Mouse (Mus musculus): ENCODE data around the gene Fbln2. TPM values are rescaled to one million over a fixed set of nuclear protein-coding genes. Genes with fewer than 3 reads are reported as not detected.
"Not testable (repeated sequence)": the region's sequence is repeated elsewhere in the genome, so short reads cannot be mapped to it uniquely, and the experiment has no call there.

Gene Fbln2
- total RNA-seq (2022): 10 to 100 TPM in 3 of 4 experiments, 1 to 10 TPM in 1; 8.8 to 24.6 (median 14.7) TPM

DNA sequence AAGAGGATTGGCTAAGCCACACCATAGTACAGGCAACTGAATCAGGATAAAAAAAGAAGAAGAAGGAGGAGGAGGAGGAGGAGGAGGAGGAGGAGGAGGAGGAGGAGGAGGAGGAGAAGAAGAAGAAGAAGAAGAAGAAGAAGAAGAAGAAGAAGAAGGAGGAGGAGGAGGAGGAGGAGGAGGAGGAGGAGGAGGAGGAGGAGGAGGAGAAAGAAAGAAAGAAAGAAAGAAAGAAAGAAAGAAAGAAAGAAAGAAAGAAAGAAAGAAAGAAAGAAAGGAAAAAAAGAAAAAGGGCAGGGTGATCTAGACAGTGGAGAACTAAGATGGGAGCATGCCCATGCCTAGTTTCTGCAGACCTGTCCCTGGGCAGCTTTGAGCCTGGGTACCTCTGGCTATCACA is at the start of gene Fbln2:
TSS of gene Fbln2 (plus strand) at position 301 of the 400 bp plus-strand sequence.
- not testable (repeated sequence) for DNase-seq

DNA sequence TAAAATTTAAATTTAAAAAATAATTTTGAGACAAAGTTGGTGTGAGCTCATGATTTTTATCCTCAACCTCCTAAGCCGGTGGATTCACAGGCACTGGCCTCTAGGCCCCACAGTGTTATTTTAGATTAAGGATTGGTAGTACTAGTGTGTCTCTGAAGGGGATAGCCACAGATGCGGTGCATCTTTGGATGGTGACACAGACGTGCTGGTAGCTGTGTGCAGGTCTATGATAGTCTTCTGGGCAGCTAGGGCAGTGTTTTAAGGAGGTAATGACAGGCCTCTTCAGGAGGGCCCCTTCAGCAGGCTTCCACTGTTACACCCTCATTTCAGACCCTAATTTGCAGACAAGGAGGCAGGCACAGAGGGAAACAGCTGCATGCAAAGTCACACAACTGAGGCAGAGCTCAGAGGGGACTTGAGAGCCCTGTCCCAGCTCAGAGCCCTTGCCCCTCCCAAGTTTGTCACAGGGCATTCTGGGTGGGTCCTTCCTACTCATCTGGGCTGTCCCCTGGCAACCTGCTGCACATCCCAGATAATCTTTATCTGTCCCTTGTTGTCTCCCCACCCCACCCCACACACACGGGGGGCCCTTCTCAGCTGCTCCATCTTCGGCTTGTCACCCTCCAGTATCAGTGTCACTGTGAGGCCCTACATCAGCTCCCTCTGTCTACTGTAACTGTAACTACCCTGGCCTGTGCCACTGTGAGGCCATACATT is 48.9 kb upstream of the Fbln2 start:
- no peak for DNase-seq

DNA sequence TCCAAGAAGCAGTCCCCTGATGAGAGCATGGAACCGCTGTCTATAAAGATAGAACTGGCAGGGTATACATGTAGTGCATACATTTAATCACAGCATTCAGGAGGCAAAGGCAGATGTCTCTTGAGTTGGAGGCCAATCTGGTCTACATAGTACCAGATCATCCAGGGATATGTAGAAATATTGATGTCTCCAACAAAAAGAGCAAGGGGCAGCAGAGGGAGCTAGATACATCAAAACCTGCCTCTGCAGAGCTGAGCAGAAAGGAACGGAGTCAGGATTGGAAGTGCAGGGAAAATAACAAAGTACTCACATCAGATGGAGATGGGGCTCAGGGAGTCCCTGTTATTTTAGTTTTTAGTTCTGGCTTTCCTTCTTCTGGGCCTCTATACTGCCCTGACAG is 47.7 kb upstream of the Fbln2 start:
- DNase-seq: no peak

DNA sequence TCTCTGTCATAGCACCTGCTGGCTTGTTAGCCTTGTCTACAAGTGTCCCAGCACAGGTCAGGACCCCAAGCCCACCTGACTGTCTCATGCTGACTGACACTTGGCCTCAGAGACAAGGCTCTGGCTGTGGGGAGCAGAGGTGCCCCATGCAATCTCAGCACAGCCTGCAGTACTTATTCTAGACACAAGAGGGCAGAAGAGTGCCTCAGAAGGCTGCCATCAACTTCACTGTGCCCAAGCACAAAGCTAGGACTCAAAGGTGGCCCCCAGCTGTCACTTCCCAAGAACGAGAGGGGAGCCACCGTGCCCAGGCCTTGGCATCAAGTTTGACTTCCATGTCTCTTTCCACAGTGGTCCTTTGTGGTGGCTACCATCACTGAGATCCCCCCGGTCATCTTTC is 47.0 kb upstream of the Fbln2 start:
- DNase-seq: peak; percentile 18

DNA sequence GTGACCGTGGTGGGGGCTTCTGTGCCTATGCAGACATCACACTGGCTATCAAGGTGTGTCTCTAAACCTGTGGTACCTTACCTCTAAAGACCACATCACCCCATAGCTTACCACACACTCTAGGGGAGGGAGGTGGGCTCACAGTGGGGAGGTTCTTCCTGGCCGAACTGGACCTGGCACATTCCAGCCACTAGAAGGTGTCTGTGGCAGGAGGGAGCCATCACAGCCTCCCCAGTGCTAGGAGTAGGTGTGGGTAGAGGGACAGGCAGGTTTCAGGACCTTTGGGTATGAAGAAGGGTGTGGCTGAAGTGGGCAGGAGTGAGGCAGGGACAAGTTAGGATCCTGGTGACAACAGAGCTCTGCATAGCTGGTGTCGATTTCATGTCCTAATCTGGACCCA is 44.4 kb upstream of the Fbln2 start:
- no peak for DNase-seq

DNA sequence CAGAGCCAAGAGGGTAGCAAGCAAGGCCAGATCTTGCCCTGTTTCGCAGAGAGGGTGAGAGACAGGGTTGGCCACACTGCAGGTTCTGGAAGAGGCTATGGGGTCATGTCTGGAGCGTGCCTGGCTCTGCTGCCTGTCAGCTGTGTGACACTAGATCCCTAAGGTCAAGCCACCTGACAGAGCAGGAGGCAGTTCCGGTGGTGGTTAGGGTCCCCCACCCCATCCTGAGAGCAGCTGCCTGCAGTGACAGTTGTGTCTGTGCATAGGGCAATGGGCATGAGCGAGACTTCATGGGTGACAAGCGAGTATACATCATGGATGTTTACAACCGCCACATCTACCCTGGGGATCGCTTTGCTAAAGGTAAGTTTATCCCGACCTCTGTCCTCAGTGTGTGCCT is 43.1 kb upstream of the Fbln2 start:
- no peak for DNase-seq

DNA sequence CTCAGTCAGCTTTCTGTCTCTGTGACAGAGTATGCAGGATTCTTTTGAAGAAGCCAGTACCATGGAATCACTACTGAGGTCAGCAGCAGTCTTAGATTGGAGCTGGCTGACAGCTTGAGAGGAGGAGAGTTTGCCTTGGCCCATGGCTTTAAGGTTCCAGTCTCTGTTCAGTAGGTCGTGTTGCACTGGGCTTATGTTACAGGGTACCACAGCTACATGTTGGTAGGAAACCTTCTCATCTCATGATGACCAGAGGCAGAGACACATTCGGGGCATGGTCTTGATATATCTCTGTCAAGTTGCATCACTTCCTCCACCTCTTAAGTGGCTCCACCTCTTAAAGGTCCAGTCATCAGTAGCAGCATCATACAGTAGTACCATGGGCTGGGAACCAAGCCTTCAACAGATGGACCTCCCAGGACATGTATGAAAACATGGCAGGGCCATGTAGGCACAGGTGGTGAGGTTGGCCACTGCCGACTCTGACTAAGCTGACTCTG is 40.8 kb upstream of the Fbln2 start:
- no peak for DNase-seq

DNA sequence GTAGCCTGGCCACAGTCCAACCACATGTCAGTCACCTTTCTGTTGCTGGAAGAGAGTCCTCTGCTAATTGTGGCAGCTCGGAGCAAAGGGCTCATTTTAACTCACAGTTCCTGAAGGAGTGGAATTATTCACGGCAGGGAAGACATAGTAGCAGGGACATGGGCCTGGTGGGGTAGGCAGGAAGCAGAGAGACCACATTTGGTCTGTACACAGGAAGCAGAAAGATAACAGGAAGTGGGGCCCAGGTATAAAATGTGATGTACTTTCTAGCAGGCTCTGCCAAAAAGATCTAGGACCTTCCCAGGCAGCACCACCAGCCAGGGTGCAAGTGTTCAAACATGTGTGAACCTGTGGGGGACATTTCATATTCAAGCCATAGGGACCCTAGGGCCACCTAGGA is 39.9 kb upstream of the Fbln2 start:
- no peak for DNase-seq

DNA sequence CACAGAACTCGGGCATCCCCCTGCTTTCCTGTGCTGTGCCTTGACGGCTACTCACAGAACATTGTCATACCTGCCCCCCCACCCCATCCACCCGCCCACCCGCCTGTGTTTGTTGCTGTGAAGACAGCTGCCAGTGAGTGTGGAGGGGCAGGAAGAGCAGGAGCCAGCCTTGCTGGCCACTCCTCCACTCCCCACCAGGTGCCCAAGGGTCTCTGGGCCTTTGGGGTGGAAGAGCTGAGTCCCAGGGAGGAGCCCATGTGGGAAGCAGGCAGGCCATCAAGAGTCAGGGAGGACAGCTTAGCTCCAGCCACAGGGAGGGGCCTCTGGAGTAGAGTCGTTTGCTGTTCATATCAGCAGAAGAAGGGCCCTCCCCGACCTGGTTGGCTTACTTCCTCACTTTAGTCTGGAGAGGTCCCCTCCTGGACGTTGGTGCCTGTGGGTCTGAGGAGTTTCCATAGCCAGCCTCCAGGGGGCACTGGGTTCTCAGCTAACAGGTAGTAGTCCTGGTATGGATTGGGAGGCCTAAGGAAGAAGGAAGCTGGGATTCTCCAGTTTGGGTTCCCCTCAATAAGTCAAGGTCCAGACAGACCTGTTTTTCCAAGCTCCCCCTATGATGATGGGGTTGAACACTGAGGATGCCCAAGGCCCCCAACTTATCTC is 38.9 kb upstream of the Fbln2 start:
- DNase-seq: peak; percentile 27

DNA sequence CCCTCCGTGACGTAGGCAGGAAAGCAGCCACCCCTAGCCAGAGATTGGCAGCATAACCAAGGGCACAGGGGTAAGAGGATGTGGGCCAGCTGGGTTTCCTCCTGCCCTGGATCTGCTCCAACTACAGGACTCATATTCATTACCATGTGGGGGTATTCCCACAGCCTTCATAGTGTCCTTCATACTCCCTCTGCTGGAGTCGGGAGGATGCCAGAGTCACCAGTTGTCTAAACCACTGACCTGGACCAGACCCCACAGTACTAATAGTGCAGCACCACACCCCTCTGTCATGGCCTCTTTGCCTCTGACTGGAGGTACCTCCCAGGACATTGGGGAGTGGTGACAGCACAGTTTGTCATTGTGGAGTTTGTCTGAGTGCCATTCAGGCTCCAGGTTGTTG is 38.0 kb upstream of the Fbln2 start:
- DNase-seq: no peak

DNA sequence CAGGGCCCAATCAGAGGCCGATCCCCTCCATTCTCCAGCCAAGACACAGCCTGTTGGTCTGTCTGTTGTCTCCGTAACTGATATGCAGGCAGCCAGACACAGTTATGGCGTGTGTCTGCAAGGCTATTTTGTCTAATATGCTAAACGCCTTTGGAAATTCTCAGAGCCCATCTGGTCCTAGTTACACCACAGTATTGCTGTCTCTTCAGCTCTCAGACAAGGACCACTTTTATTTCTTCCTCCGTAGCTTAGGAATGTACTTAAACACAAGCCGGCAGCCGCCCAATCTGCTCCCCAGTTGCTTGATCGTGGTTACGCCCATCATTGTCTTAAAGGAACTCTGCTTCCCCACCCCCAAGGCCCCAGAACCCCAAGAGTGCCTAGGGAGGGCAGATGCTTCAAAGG is 31.5 kb upstream of the Fbln2 start:
- DNase-seq: no peak

DNA sequence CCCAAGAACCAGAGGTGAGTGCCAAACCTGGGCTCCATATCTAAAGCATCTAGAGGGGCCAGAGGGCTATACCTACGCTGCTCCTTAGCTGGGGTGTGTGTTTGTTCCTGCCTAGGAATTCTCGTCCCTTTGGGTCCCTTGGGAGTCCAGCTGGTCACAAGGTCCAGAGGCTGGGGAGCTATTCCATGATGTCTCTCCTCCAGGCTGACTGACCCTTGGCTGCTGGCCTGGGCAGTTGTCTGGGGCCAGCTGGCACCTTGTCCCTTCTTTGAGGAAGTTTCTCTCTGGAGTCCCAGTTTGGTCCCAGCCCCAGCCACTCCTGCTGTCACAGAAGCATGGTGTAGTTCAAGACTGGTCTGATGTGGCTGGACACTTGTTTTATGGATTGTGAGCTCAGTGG is 30.9 kb upstream of the Fbln2 start:
- DNase-seq: peak; percentile 42

DNA sequence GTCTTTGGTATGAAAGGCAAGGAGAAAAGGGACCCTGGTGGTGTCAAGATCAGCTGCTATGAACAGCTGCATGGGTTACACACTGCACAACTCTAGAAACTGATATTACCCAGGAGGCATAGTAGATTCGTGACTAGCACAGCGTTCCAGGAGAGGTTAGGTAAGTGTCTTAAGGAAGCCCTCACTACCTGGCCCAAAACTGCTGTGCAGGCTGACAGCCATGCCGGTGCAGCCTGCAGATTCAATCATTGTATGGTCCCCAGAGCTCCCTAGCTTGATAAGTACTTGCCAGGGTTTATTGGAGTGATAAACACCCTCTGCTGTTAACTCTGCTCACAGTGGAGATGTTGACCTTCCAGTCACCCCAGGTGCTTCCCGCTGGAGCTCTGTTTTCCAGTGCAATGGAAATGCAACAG is 30.2 kb upstream of the Fbln2 start:
- no peak for DNase-seq

DNA sequence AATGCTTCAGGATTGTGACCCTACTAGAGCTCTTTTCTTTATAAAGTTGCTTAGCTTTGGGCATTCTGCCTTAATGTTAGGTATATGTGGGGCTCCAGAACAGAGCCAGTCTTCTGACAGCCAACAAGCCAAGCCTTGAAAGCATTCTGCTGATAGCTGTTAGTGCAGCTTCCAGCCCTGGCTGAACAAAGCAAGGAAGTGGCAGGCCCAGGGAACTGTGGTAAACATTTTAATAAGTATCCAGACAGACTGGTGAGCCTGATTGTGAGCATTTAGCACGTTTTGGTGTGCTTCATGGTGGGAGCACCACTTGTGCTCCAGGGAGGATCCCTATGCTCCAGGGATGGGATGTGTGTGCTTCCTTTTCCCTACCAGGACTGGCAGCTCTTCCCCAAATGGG is 29.2 kb upstream of the Fbln2 start:
- DNase-seq: no peak

DNA sequence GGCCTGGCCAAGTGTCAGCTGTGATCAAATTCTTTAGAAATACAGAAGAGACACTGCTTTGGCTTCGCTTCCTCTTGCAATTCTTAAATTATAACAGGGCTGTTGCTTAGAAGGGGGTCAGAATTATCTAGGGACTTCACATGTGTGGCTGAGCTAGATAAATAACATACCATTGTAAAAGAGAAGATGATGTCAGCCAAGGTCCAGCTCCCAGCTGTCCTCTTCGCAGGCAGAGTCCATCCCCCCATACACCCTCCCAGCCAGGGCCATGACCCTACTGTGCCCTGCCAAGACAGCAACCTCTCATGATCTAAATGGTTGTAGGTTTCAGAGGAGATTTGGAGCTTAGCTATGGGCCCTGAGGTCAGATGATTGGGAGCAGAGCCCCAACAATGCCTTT is 28.3 kb upstream of the Fbln2 start:
- no peak for DNase-seq

DNA sequence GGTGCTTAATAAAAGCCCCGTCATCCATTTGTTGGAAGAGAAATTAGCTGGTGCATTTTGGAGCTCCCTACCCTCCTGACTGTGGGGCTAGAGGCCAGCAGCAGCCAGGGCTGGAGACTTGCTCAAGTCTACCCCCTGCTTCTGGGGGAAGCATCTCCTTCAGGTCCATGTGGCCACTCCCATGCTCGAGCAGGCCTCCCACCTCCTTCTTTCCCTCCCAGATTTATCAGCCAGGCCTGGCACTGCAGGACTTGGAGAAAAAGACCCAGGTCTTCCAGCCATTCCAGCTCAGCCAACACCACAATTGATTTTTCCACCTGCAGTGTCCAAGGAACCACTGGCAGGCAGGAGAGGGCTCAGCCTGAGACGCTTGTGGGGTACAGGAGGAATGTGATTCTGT is 27.5 kb upstream of the Fbln2 start:
- DNase-seq: no peak

DNA sequence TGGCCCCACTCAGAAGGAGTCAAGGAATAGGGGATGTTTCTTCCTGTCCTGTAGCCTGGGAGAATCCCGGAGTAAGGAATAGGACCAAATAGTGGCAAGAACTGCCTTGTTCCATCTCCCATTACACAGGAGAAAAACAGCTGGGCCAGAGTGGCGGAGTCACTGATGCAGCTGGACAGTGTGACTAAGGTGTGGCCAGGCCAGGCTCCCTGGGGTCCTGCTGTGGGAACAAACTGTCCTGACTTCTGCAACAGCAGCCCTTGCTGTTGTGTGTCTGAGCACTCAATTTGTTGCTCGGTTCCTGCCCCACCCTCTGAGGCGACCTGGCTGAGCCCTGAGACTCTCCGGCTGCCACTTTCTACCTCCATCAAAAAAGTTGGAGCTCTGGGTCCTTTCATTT is 26.8 kb upstream of the Fbln2 start:
- DNase-seq: no peak

DNA sequence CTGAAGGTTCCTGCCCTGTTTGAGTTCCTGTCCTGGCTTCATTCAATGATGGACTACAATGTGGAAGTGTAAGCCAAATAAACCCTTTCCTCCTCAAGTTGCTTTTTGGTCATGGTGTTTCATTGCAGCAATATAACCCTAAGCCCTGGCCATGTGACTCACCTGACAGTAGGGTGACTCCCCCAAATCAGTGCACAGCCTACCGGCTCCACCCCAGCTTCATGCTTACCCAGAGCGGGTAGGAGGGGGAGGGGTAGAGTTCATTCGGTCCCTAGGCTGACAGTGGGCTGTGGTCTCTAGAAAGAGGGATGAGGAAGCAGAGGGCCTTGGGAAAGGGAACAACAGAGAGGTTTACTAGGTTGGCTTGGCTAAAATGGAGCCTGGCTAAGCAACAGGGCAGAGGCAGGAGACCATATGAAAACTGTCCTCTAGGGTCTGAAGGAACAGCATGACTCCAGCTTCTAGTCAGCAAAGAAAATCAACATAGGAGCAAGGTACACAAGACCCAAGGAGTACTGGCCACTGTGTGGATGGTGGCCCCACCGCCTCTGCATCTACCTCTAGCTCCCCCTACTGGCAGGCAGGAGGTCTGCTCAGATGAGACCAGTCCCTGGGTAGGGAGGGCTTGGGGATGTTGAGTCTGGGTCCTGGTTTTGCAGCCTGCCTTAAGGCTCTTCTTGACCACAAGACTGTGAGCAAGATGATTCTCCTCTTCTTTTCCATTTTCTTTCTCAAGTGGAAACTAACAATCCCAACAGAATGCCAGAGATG is 25.9 kb upstream of the Fbln2 start:
- no peak for DNase-seq

DNA sequence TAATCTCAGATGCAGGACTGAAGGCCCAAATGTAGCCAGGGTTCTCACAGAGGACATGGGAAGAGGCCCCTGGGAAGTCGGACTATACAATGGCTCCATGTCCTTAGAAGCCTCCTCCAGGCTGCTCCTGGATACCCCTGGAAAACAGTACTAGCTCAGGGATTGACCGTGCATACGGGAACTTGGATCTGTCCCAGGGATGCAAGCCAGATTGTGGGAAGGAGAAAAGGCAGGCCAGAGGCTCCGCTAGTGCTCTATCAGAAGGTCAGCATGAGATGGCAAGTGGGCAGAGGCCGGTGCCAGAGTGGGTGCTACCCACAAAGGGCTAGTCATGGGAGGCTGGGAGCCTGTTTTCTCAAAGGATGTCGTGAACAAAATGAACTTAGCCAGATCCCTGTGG is 25.3 kb upstream of the Fbln2 start:
- DNase-seq: no peak

DNA sequence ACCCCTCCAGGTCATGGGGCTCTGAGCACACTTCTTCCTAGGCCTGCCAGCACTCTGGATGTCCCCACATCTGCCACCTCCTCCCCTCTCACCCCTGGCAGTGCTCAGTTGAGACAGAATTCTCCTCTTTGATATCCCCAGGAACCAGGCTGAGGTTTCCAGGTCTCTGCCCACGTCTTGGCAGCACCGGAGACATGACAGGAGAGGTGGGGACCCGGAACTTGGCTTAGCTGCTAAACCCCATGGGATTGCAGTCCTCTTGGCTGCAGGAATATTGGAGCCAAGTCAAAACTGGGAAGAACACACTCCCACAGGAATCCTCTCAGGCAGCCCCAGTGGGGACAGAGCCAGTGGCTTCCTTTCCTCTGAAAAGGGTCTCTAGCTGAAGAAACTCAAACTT is 24.4 kb upstream of the Fbln2 start:
- no peak for DNase-seq

DNA sequence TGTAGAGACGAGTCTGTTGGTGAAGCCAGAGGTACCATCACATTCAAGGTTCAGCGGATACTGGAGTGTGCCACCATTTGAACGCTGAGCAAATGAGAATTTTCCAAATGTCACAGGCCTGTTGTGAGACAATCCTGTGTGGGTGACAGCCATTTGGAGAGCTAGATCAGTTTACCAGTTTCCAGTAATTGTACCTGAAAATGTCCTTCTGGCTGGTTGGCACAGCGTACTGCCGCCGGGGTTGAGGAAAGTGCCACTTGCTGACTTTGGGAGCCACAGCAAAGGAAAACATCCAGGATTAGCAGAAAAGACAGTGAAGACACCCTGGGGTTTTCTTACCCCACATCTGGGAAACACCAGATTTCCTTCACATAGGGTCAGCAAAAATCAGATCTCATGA is 22.3 kb upstream of the Fbln2 start:
- DNase-seq: no peak

DNA sequence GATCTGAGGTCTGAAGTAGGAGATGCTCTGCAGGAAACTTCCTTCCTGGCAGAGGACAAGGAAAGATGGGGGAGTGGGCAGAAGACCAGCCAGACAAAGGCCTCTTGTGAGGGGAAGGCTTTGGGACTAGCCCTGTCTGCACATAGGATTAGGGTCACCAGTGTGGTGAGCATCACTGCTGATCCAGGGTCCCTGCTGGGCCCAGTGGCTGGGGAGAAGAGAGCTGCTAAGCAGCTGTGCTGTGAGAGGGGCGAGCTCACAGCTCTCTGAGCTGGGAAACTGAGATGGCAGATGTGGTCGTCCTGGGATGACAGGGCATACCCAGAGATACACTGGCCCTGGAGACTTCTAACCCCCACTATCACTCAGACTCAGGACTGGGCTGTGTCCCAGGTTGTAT is 20.8 kb upstream of the Fbln2 start:
- DNase-seq: no peak

DNA sequence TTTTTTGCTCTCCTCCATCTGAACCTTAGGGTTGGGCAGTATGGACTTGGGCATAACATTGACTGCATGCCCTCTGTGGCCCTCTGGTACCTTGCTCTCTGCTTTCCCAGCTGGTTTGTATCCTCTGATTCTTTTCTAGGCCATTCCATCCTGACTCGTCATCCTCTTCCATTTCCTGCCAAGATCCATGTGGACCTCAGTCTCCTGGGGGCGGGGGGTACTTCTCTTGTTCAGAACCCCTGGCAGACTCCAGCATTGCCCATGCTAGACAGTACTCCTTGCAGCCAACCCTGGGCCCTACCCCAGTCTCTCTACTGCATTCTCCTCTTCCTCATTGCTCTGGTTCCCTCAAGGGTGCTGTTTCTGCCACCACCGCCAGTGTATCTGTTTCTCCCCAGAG is 19.8 kb upstream of the Fbln2 start:
- no peak for DNase-seq

All from adrenal gland, adult 8-10 months (tissue).